Mouse (Mus musculus): Measurements from ENCODE around the gene Svopl.

DNA sequence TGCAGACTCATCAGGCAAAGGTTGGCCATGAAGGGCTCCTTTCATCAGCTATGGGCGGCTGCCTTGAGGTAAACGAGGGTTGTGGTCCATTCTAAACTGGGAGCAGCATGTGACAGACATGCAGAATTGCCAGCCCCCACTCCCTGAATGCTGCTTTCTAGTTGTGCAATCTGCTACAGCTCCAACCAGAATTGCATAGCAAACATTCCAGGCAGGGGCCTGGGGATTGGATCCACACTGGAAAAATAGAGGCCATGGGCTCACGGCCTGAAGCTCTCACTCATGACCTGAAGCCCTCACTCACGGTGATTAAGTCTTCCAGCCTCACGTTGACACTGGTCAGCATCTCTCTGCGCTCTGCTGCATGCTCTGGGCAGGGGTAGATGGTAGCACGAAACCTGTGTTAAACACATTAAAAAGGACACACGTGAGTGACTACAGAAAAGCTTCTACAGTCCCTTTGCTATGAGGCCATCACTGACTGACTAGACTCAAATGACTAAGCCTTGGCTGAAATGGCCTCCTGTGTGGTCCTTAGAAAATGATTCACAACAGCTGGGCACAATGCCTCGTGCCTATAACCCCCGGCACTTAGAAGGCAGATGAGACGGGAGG, 35.0 kb upstream of the Svopl start:
- TF ChIP-seq GATA1 (IDR thresholded peaks at IDR 0.05; ENCODE audit: low read length) (no peak), TAL1 (IDR thresholded peaks at IDR 0.05; ENCODE audit: low read length) (no peak)
